Mouse (Mus musculus) testis, postnatal 10 days (tissue): ENCODE results near the gene Gm20388.
A peak's percentile ranks its signal among the peaks of the same experiment; 100 is the strongest.
"Not testable (repeated sequence)": the region's sequence is repeated elsewhere in the genome, so short reads cannot be mapped to it uniquely, and the experiment has no call there.

Experiments
- DNase-seq: peaks from one replicate; pipeline ENCODE4 v3.0.0; 2021; ENCODE audit warnings: low spot score

Gm20388 gene

DNA sequence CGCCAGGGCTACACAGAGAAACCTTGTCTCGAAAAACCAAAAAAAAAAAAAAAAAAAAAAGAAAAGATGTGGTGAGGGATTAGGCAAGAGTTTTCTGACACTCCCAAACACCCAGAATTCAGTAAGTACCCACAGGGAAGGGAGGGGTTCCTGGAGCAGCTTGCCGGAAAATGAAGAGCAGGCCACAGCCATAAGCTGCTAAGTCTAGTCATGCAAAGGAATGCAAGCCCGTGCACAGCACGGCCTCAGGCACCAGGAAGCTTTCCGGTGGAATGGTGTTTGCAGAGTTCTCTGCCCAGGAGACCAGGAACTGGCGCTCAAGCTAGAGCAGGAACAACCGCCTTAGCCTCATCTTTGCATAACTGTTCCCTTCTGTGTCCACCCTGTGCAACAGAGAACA is 3189.6 kb downstream of the Gm20388 start:
- DNase-seq = no peak

- DNase-seq = no peak
Observed at GRCm38 (mm10) chr8:123101244-123101643, 3190.6 kb downstream of the Gm20388 start.

DNA sequence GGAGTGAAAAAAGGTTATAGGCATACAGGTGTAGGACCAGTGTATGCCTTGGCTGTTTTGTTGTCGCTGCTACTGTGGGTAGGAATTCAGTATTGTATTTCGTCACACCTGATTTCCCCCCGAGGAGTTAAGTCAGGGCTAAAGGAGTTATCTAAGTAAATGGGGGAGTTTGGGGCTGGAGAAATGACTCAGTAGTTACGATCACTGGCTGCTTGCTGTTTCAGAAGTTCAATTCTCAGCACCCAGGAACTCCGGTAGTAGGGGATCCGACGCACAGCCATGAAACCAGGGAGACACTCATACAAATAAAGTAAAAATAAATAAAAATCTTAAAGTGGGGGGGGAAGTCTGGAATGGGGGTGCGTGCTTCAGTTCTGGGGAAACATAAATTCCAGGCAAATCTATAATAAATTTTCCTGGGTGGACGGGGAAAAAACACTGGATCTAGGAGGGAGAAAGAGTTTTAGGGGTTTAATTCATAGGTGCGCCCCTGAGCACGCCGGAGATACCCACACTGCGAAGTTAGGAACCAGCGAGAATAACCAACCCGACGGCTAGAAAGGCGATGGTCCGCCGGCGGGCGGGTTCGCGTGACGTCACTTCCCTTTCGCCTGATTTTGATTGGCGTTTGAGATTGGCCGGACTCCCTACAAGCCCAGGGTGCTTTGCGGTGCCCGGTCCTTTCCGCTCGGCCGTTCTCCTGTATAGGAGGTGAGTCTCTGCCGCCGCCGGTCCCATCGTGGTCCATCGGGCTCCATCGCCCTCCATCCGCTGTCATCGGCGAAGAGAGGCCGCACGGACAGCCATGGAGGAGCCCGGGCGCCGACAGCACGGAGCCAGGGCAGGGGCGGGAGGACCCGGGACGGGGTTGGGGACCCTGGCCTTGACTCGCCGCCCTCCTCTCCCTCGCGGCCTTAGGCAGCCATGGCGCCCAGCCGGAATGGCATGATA is 3191.4 kb downstream of the Gm20388 start, which contains the start of gene Rpl13:
Gene Rpl13, plus strand, starts transcription at position 616 of the 951 bp plus-strand sequence.
- DNase-seq = peak; percentile 97

DNA sequence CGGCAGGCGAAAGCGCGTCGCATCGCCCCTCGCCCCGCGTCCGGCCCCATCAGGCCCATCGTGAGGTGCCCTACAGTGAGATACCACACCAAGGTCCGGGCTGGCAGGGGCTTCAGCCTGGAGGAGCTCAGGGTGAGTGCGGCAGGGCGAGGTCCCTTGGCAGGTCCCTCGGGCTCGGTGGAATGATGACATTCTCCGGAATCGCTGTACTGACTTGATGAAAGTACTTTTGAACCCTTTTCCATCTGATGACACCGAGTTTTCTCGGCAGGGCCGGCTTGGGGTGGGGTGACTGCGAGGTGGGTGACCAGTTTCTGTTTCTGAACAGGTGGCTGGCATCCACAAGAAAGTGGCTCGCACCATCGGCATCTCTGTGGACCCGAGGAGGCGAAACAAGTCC is 3192.2 kb downstream of the Gm20388 start:
- DNase-seq = not testable (repeated sequence)

GRCm38 (mm10) chr8:123103285-123103684 is 3192.6 kb downstream of the Gm20388 start:
- DNase-seq = no peak

DNA sequence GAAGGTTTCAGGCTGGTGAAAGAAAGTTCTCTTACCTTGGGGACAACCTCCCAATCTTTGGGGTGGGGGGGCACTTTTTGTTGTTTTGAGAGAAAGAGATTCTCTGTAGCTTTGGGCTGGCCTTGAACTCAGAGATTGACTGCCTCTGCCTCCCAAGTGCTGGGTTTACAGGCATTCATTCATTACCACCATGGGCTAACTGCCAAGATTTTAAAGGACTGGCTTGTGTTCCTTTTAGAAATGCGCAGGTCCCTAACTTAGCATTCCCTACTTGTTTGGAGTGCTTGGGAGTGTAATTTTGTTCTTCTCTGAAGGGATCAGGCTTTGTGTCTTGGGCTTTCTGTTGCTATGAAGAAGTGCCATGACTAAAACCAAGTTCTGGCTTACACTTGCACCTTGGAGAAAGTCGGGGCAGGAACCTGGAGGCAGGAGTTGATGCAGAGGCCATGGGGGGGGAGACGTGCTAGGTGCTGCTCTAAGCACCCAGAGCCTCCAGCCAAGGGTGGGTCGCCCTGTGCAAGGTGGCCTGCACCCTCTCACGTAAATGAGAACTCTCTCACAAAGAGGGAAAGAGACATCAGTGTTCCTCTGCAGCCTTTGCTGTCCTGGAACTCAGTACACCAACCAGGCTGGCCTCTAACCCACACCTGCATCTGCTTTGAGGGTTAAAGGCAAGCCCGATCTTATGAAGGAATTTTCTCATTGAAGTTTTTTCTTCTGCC is 3193.6 kb downstream of the Gm20388 start:
- DNase-seq = no peak

DNA sequence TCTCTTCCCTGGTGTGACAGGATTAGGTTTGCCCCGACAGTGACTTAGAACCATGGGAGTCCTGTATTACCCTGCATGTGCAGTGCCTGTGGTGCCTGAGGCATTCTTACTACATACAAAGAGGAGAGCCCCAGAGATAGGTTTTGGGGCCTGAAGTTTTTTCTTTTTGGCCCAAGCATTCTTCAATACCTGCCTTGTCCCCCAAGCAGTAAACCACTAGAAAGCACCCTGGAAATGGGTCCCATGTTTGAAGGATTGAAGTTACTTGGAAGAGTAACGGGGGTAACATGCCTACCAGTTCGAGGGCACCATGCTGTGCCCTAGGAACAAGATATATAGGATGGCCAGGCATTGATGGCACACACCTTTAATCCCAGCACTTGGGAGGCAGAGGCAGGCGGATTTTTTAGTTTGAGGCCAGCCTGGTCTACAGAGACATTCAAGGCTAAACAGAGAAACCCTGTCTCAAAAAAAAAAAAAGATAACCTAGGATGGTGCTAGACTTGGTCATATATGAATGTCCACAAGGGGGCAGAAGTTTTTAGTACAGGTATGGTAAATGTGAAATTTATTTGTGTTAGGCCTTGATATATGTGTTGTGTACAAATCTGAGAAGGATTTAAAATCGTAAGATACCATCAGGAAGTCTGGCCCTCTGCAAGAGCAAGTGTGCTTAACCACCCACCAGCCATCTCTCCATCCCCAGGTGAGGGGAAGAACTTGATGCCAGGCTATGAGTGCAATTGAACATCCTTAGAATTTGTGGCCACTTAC is 3195.1 kb downstream of the Gm20388 start:
- DNase-seq = no peak

GRCm38 (mm10) chr8:123106531-123106930 is 3195.9 kb downstream of the Gm20388 start:
- no peak for DNase-seq

GRCm38 (mm10) chr8:123108010-123108409 is 3197.4 kb downstream of the Gm20388 start:
- DNase-seq = no peak

DNA sequence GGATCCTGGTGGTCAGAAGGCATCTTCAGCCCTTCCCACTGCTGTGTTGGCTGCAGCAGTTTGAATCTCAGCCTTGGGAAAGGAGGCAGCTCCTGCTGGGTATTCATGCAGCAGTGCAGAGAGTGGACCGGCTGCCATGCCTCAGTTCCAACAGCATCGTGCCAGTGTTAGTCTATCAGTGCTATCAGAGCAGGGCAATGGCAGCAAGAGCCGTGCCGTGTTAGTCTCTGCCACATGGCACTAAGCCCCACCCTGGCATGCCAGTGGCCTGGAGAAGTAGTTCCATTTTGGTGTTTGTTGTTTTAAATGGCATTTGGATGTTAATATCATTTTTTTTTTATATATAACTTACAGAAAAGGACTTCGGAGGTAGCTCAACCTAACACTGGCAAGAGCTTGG is 3198.3 kb downstream of the Gm20388 start:
- no peak for DNase-seq

GRCm38 (mm10) chr8:123110649-123111048 is 3200.0 kb downstream of the Gm20388 start:
- peak; percentile 72 for DNase-seq

GRCm38 (mm10) chr8:123112892-123113291 is 3202.3 kb downstream of the Gm20388 start:
- no peak for DNase-seq

DNA sequence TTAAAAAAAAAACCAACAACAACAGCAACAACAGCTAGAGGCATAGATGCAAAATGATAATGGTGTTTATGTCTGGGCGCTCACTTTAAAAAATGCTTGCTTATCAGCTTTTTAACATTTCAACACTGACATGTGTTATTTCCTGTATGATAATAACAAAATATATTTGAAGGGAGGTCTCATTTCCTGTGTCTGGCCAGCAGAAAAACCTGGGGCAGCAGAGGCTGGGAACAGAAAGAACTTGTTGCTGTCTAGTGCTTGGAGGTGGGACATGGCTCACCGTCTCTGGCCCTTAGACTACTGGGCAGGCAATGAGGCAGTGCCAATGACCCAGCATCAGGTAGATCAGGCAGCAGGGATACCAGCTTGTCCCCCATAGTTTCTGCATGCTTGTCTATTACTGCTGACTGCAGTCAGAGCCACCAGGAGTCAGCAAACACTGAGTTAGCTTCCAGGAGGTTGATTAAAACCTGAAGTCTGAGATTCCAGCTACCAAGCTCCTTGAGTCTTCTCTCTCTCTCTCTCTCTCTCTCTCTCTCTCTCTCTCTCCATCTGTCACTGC is 3203.3 kb downstream of the Gm20388 start:
- DNase-seq = no peak

DNA sequence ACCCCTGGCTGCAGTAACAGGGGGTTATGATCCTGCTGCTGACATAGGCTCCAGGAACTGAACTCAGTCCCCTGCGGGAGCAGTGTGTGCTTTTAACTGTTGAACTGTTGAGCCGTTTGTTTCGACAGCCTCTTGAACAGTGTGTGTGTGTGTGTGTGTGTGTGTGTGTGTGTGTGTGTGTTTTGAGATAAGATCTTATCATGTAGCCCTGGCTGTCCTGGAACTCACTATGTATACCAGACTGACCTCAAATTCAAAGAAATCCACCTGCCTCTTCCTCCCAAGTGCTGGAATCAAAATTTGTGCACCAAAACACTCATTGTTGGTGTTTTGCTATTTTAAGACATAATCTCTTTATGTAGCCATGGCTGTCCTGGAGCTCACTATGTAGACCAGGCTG is 3204.0 kb downstream of the Gm20388 start:
- DNase-seq = no peak

DNA sequence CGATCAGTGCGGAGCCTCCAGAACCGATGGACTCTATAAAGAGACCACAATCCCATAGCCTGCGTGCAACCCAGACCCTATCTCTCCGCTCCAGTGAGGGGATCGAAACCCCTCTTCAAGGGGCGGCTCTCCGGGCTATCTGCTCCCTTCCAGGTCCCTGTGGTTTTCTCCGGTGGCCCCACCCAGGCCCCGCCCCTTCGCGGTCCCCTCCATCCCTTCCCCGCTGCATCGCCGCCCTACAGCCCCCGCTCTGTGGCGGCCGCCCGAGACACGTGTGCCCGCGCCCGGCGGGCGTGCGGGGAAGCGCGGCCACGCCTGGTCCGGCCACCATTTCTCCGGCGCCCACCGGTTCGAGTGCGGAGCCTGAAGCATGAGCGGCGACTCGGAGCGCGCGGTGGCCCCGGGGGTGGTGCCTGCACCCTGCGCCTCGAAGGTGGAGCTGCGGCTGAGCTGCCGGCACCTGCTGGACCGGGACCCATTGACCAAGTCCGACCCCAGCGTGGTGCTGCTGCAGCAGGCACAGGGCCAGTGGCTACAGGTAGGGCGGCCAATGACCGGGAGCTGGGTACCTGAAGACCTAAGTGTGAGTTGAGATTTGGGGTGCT is 3206.6 kb downstream of the Gm20388 start, which contains the start of gene Cpne7:
Gene Cpne7, plus strand, starts transcription at position 248 of the 605 bp plus-strand sequence.
- DNase-seq = no peak

- DNase-seq = no peak
Observed at GRCm38 (mm10) chr8:123117744-123118143, 3207.1 kb downstream of the Gm20388 start.

GRCm38 (mm10) chr8:123122059-123122458 is 3211.4 kb downstream of the Gm20388 start:
- DNase-seq = no peak

DNA sequence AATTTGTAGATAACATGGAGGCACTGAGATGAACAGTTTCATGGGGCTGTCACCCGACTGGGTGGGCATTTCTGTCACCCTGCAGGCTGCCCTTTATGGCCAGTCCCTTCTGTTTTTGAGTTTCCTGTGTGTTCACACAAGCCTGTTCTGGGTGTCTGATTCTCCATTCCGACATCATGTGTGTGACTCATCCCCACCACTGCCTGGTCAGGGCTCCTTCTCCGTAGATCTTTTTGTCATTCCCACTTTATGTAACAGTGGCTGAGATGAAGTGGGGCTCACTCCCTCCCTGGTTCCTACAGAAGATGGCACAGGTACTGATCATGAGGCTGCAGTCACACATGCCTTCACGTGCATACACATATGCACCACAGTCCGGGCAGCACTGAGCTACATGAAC is 3212.0 kb downstream of the Gm20388 start:
- no peak for DNase-seq

GRCm38 (mm10) chr8:123126193-123126816 is 3215.7 kb downstream of the Gm20388 start:
- peak; percentile 85 for DNase-seq

GRCm38 (mm10) chr8:123131041-123131440 is 3220.4 kb downstream of the Gm20388 start:
- no peak for DNase-seq

DNA sequence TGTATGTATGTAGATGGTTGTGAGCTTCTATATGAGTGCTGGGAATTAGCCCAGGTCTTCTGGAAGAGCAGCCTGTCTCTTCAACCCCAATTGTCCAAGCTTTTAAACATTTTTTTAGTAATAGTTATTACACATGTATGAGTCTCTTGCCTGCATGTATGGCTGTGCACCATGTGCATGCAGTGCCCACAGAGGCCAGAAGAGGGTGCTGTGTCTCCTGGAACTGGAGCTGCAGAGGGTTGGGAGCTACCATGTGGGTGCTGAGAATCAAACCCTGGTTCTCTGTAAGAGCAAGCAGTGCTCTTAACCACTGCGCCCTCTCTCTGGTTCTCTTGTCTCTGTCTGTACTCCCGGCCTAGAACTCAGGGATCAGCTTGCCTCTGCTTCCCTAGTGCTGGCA is 3222.3 kb downstream of the Gm20388 start:
- no peak for DNase-seq
